Mouse (Mus musculus) forebrain, postnatal 0 days (tissue): ENCODE measurements around the gene Gm10100. TPM values are rescaled to one million over a fixed set of nuclear protein-coding genes. Genes with fewer than 3 reads are reported as not detected.
"Not testable (repeated sequence)": the region's sequence is repeated elsewhere in the genome, so short reads cannot be mapped to it uniquely, and the experiment has no call there.

Experiments
- ATAC-seq: fragments of 200-750 bp; cut with Nextera tagmentation; 2 replicates; pipeline ENCODE4 v1.8.0; 2017; ENCODE audit warnings: mild to moderate bottlenecking, moderate library complexity
- DNase-seq: peaks from one replicate; pipeline ENCODE4 v3.0.0-alpha.2; 2015
- H3K27ac ChIP-seq: fragments of 300-500 bp; sonication (generic); 2 replicates; pipeline ENCODE4 v1.5.1; 2014; ENCODE audit warnings: low read depth, mild to moderate bottlenecking, antibody characterized with exemption, low read length, moderate library complexity, mixed read lengths
- H3K27me3 ChIP-seq: fragments of 300-500 bp; sonication (generic); 2 replicates; pipeline ENCODE4 v1.6.1; 2014; ENCODE audit warnings: mild to moderate bottlenecking, low read length, mixed read lengths; ENCODE audit not compliant: insufficient read depth
- H3K36me3 ChIP-seq: fragments of 300-500 bp; sonication (generic); 2 replicates; pipeline ENCODE4 v1.6.1; 2014; ENCODE audit warnings: mild to moderate bottlenecking, moderate library complexity; ENCODE audit not compliant: insufficient read depth
- H3K4me1 ChIP-seq: fragments of 300-500 bp; sonication (generic); 2 replicates; pipeline ENCODE4 v1.6.1; 2014; ENCODE audit warnings: antibody characterized with exemption; ENCODE audit not compliant: insufficient read depth
- H3K4me2 ChIP-seq: fragments of 300-500 bp; sonication (generic); 2 replicates; pipeline ENCODE4 v1.6.1; 2014; ENCODE audit warnings: low read depth, mild to moderate bottlenecking, moderate library complexity
- H3K4me3 ChIP-seq: fragments of 300-500 bp; sonication (generic); 2 replicates; pipeline ENCODE4 v1.5.1; 2014; ENCODE audit warnings: low read depth, low read length, mixed read lengths
- H3K9ac ChIP-seq: fragments of 300-500 bp; sonication (generic); 2 replicates; pipeline ENCODE4 v1.6.1; 2014; ENCODE audit warnings: mild to moderate bottlenecking
- H3K9me3 ChIP-seq: fragments of 300-500 bp; sonication (generic); 2 replicates; pipeline ENCODE4 v1.6.1; 2016; ENCODE audit warnings: low read length
- CTCF ChIP-seq: sonication (generic); IDR thresholded peaks from 2 replicates; pipeline ENCODE4 v1.5.1; 2016; ENCODE audit warnings: antibody characterized with exemption, control low read depth, low read depth
- WGBS: fragments of 180-500 bp; shearing (Covaris S2); extraction: QIAGEN DNeasy Blood & Tissue Kit; methylation state at CpG from one replicate; pipeline ENCODE4 v1.1.7; 2014; 5-methylcytosine and 5-hydroxymethylcytosine counted together
- polyA plus RNA-seq: library from polyadenylated mRNA; unstranded; fragments of >200 nt; fragmentation: Nextera tagmentation; extraction: Ambion mirVana; gene quantifications from 2 replicates; pipeline ENCODE4 v1.2.1, GENCODE M21; 2015
- total RNA-seq: library from RNA; depleted of rRNA; stranded (reverse); fragments of >200 nt; gene quantifications from 2 replicates; pipeline ENCODE4 v1.2.3, GENCODE M21; 2014

Gene Gm10100
- total and polyA plus RNA-seq, 2 experiments from 2014 or later, result not detected

DNA sequence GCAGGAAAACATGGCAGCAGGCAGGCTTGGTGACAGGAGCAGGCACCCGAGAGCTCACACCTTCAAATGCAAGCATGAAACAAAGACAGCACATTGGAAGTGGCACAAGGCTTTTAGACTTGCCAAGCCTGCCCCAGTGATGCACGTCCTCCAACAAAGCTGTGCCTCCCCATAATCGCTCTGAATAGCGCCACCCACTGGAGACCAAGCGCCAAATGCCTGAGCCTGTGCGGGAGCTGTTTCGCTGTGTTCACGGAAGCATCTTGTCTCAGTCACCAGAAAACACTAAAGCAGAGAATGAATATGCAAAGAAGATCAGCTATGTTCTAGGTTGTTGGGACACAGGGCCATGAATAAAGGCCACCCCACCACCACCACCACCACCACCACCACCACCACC lies 1.4 kb upstream of the Gm10100 start:
- H3K9me3 ChIP-seq, result no peaks in the 10 kb centered on the region
- TF ChIP-seq CTCF, result no peak
- no peak overlapping the region for H3K9ac ChIP-seq
- no peaks in the 10 kb centered on the region for H3K36me3 ChIP-seq
- no peak for DNase-seq
- no peak overlapping the region for H3K27ac ChIP-seq
- 72% methylated on average over 8 of the region's 8 CpGs for WGBS
- H3K4me2 ChIP-seq, result no peak overlapping the region
- no peak for ATAC-seq
- H3K4me1 ChIP-seq, result no peaks in the 10 kb centered on the region
- no peaks in the 10 kb centered on the region for H3K27me3 ChIP-seq
- no peak overlapping the region for H3K4me3 ChIP-seq

DNA sequence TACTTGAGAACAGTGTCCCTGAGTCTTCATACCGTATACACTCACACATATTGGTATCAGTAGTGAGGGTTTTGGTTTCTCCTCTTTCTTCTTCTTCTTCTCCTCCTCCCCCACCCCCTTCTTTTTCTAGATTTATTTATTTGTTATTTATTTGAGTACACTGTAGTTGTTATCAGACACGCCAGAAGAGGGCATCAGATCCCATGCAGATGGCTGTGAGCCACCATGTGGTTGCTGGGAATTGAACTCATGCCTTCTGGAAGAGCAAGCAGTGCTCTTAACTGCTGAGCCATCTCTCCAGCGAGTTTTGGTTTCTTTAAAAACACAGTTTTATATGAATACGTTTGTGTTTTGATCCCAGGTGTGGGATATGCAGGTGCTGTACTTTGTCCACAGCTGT lies 2.0 kb downstream of the Gm10100 start:
- H3K4me2 ChIP-seq, result no peak overlapping the region
- H3K9me3 ChIP-seq, result no peaks in the 10 kb centered on the region
- no peak for DNase-seq
- H3K27me3 ChIP-seq, result no peaks in the 10 kb centered on the region
- H3K4me3 ChIP-seq, result no peak overlapping the region
- H3K27ac ChIP-seq, result no peak overlapping the region
- H3K36me3 ChIP-seq, result no peaks in the 10 kb centered on the region
- TF ChIP-seq CTCF, result no peak
- WGBS, result 61% methylated on average over 4 of the region's 4 CpGs
- ATAC-seq, result no peak
- H3K9ac ChIP-seq, result no peak overlapping the region
- no peaks in the 10 kb centered on the region for H3K4me1 ChIP-seq

DNA sequence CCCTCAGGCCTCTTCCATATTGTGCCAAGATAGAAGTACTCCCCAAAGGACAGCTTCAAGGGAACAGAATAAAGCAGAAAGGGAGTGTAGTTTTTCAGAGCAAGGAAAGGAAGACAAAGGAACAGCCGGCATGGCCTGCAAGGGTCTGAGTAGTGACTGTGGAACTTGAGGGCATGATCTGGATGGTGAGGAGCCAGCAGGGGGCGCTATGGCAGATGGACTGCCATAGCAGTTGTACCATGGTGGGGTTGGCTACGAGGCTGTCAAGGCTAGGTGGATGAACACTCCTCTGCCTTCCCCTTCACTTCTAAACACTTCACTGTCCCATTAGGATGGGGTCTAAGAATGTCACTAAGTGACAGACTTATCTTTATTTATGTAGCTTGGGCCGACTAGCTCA lies 3.0 kb downstream of the Gm10100 start:
- DNase-seq (no peak), ATAC-seq (no peak)
- no peak overlapping the region for H3K27ac ChIP-seq
- no peak overlapping the region for H3K4me3 ChIP-seq
- no peak; the same call in 1 of the 2 replicates for TF ChIP-seq CTCF
- no peaks in the 10 kb centered on the region for H3K9me3 ChIP-seq
- no peaks in the 10 kb centered on the region for H3K27me3 ChIP-seq
- H3K4me2 ChIP-seq, result no peak overlapping the region
- H3K9ac ChIP-seq, result no peak overlapping the region
- 46% methylated on average over 4 of the region's 4 CpGs for WGBS
- H3K36me3 ChIP-seq, result no peaks in the 10 kb centered on the region
- no peaks in the 10 kb centered on the region for H3K4me1 ChIP-seq

DNA sequence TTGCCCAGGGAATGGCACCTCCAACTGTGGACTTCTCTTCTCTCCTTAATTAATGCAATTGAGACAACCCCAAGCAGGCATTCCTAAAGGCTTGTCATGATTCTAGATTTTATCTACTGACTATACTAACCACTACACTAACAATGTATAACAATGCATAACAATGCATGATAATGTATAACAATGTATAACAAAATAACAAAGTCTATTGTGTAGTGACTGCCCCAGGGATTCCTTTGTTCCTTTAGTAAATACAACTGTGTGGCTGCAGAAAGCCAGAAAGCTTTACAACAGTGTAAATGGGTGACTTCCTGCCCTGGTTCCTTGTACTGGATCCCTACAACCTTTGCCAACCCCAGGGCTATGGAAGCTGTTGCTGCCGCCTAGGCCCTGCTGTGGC lies 9.6 kb downstream of the Gm10100 start:
- Histone ChIP-seq H3K9ac (no peak overlapping the region), H3K27me3 (no peaks in the 10 kb centered on the region), H3K36me3 (no peaks in the 10 kb centered on the region), H3K27ac (no peak overlapping the region), H3K9me3 (peaks cover 4% of the 10 kb centered on the region; the same call in 1 of the 2 replicates), H3K4me1 (no peaks in the 10 kb centered on the region), H3K4me2 (no peak overlapping the region), H3K4me3 (no peak overlapping the region)
- ATAC-seq, result no peak
- TF ChIP-seq CTCF, result no peak
- 97% methylated on average over 1 of the region's 1 CpGs for WGBS
- no peak for DNase-seq

DNA sequence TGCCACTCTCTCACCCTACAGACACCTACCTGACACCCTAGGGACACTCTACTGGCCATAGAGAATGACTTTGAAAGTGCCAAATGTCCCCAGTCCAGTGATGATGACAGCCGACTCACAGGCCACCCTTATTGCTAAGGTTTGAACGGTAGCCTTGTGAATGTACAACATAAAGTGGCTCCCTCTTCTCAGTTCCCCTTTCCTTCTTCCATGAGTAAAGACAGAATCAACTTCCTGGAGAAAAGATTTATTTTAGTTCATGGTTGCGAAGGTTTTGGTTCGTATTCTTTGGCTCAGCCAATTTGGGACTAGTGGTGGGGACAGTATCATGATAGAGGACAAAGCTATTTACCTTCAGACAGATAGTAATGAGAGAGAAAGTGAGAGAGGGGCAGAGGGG lies 12.6 kb downstream of the Gm10100 start:
- no peaks in the 10 kb centered on the region for H3K27me3 ChIP-seq
- ATAC-seq (no peak), DNase-seq (no peak)
- H3K4me1 ChIP-seq, result no peaks in the 10 kb centered on the region
- H3K27ac ChIP-seq, result no peak overlapping the region
- no peak overlapping the region for H3K9ac ChIP-seq
- H3K4me3 ChIP-seq, result no peak overlapping the region
- no peak for TF ChIP-seq CTCF
- WGBS, result 89% methylated on average over 4 of the region's 4 CpGs
- H3K9me3 ChIP-seq, result peaks cover 4% of the 10 kb centered on the region; the same call in 1 of the 2 replicates
- no peak overlapping the region for H3K4me2 ChIP-seq
- no peaks in the 10 kb centered on the region for H3K36me3 ChIP-seq

DNA sequence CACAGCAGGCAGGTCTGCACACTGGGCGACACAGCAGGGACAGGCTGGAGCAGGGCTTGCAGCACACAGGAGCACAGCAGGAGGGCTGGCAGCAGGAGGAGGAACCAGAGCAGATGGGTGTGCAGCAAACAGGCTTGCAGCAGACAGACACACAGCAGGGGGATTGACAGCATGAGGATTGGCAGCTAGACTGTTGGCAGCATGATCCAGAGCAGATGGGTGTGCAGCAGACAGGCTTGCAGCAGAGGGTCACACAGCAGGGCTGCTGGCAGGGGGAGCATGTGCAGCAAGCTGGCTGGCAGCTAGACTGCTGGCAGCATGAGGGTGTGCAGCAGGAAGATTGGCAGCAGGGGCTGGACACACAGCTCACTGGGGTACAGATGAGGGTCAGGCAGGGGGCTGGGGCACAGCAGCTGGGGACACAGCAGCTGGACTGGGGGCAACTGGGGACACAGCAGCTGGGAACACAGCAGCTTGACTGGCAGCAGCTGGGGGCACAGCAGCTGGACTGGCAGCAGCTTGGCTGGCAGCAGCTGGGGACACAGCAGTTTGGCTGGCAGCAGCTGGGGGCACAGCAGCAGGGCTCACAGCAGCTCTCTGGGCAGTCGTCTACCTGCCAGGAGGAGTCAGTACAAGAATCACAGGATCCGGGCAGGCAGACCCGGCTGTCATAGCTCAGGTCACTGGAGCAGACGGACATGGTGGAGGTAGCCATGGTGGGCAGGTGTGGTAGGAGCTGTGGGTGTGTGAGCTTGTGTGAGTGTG lies 15.8 kb downstream of the Gm10100 start, which contains the start of gene Gm18596:
Gm18596 (minus strand) TSS at position 715 of the 765 bp plus-strand sequence.
- not testable (repeated sequence) for H3K27me3 ChIP-seq, H3K4me3 ChIP-seq, H3K9ac ChIP-seq, ATAC-seq, H3K27ac ChIP-seq, H3K9me3 ChIP-seq, H3K4me1 ChIP-seq, H3K4me2 ChIP-seq, H3K36me3 ChIP-seq
- 55% methylated on average over 4 of the region's 5 CpGs for WGBS
- peak; percentile 19 for DNase-seq

DNA sequence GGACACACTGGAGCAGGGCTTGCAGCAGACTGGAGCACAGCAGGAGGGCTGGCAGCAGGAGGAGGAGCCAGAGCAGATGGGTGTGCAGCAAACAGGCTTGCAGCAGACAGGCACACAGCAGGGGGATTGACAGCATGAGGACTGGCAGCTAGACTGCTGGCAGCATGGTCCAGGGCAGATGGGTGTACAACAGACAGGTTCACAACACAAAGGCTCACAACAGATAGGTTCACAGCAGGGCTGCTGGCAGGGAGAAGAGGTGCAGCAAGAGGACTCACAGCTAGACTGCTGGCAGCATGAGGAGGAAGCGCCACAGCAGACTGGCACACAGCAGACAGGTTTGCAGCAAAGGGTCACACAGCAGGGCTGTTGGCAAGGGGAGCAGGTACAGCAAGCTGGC lies 24.4 kb downstream of the Gm10100 start:
- H3K9ac ChIP-seq, H3K4me1 ChIP-seq, H3K27ac ChIP-seq, H3K9me3 ChIP-seq, ATAC-seq, H3K4me3 ChIP-seq, H3K4me2 ChIP-seq, H3K27me3 ChIP-seq, H3K36me3 ChIP-seq, DNase-seq: not testable (repeated sequence)
- WGBS, result 56% methylated on average over 1 of the region's 1 CpGs

DNA sequence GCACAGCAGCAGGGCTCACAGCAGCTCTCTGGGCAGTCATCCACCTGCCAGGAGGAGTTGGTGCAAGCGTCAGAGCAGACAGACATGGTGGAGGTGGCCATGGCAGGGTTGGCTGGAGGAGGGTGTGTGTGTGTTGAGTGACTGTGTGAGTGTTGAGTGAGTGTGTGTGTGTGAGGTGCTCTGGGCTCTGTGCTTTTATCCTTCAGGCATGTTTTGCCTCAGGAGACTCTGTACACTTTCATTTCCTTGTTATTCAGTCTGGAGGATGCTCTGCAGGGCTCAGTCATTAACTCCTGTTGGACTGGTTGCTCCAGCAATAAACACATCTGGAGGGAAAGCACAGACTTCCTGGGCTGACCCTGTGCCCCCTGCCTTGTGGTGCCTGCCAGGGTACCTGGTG lies 25.0 kb downstream of the Gm10100 start, which contains the start of gene Gm9736:
Gm9736 (minus strand) TSS at position 101 of the 400 bp plus-strand sequence.
- ATAC-seq, H3K9me3 ChIP-seq, H3K4me1 ChIP-seq, H3K27me3 ChIP-seq, DNase-seq, H3K4me2 ChIP-seq, H3K4me3 ChIP-seq, H3K27ac ChIP-seq, H3K9ac ChIP-seq, H3K36me3 ChIP-seq: not testable (repeated sequence)
- WGBS, result 62% methylated on average over 1 of the region's 1 CpGs

DNA sequence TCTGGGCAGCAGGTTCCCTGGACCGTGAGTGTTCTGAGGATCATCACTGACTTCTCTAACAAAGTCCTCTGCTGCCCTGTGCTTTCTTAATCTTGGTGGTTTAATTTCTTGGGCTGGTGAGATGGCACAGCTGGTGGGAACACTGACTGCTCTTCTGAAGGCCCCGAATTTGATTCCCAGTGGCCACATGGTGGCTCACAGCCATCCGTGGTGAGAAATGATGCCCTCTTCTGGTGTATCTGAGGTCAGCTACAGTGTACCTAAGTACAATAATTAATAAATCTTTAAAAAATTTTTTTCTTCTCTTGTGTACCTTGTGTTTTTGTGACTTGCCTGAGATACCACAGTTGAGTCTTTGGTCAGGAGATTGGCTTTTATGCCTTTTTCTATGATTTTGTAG lies 26.0 kb downstream of the Gm10100 start:
- not testable (repeated sequence) for H3K36me3 ChIP-seq, DNase-seq, H3K27me3 ChIP-seq, H3K9ac ChIP-seq, H3K4me1 ChIP-seq, ATAC-seq, H3K4me3 ChIP-seq, H3K4me2 ChIP-seq, H3K9me3 ChIP-seq, H3K27ac ChIP-seq
- WGBS, result 53% methylated on average over 3 of the region's 3 CpGs
